Mouse (Mus musculus) layer of hippocampus, adult 11-12 months (tissue): ENCODE data around the gene Agpat1.

Experiments used
- DNase-seq: peaks from one replicate; pipeline ENCODE4 v3.0.0; 2022; ENCODE audit warnings: low spot score

Agpat1 gene

GRCm38 (mm10) chr17:34604061-34604508 lies at the start of gene Agpat1:
Agpat1 (plus strand) TSS chr17:34604262.
- peak; percentile 99 for DNase-seq

GRCm38 (mm10) chr17:34555483-34555882 lies 48.6 kb upstream of the Agpat1 start:
- DNase-seq, result peak; percentile 81

GRCm38 (mm10) chr17:34556406-34556805 lies 47.7 kb upstream of the Agpat1 start:
- no peak for DNase-seq

GRCm38 (mm10) chr17:34557411-34557810 lies 46.7 kb upstream of the Agpat1 start:
- DNase-seq, result no peak

GRCm38 (mm10) chr17:34559116-34559515 lies 44.9 kb upstream of the Agpat1 start:
- no peak for DNase-seq

- no peak for DNase-seq
These were observed 44.2 kb upstream of the Agpat1 start for GRCm38 (mm10) chr17:34559895-34560294.

GRCm38 (mm10) chr17:34560438-34560837 lies 43.6 kb upstream of the Agpat1 start:
- no peak for DNase-seq

- no peak for DNase-seq
These were observed 42.9 kb upstream of the Agpat1 start for GRCm38 (mm10) chr17:34561200-34561599.

- DNase-seq, result no peak
These were observed 41.5 kb upstream of the Agpat1 start for GRCm38 (mm10) chr17:34562595-34562994.

- no peak for DNase-seq
These were observed 40.7 kb upstream of the Agpat1 start for GRCm38 (mm10) chr17:34563354-34563753.

- DNase-seq, result no peak
These were observed 40.0 kb upstream of the Agpat1 start, which contains the start of gene Notch4 for GRCm38 (mm10) chr17:34564003-34564421. Notch4 (plus strand) TSS chr17:34564268.

- no peak for DNase-seq
These were observed 39.3 kb upstream of the Agpat1 start for GRCm38 (mm10) chr17:34564796-34565195.

- no peak for DNase-seq
These were observed 36.8 kb upstream of the Agpat1 start for GRCm38 (mm10) chr17:34567311-34567710.

- no peak for DNase-seq
These were observed 35.6 kb upstream of the Agpat1 start for GRCm38 (mm10) chr17:34568421-34568820.

- DNase-seq, result no peak
These were observed 34.1 kb upstream of the Agpat1 start for GRCm38 (mm10) chr17:34569919-34570318.

- DNase-seq, result no peak
These were observed 32.2 kb upstream of the Agpat1 start for GRCm38 (mm10) chr17:34571875-34572274.

GRCm38 (mm10) chr17:34572361-34572760 lies 31.7 kb upstream of the Agpat1 start:
- DNase-seq, result no peak

- no peak for DNase-seq
These were observed 27.5 kb upstream of the Agpat1 start for GRCm38 (mm10) chr17:34576577-34576976.

- no peak for DNase-seq
These were observed 26.0 kb upstream of the Agpat1 start for GRCm38 (mm10) chr17:34578070-34578469.

- DNase-seq, result no peak
These were observed 21.5 kb upstream of the Agpat1 start for GRCm38 (mm10) chr17:34582528-34582927.

GRCm38 (mm10) chr17:34583397-34583796 lies 20.7 kb upstream of the Agpat1 start:
- DNase-seq, result no peak

- DNase-seq, result no peak
These were observed 20.2 kb upstream of the Agpat1 start for GRCm38 (mm10) chr17:34583819-34584218.

GRCm38 (mm10) chr17:34585121-34585520 lies 18.9 kb upstream of the Agpat1 start:
- peak; percentile 52 for DNase-seq

GRCm38 (mm10) chr17:34585877-34586771 lies 17.9 kb upstream of the Agpat1 start:
- DNase-seq, result no peak
